Mouse (Mus musculus): ENCODE data around the gene Cyp2c70.
"Not testable (repeated sequence)": the region's sequence is repeated elsewhere in the genome, so short reads cannot be mapped to it uniquely, and the experiment has no call there.

DNA sequence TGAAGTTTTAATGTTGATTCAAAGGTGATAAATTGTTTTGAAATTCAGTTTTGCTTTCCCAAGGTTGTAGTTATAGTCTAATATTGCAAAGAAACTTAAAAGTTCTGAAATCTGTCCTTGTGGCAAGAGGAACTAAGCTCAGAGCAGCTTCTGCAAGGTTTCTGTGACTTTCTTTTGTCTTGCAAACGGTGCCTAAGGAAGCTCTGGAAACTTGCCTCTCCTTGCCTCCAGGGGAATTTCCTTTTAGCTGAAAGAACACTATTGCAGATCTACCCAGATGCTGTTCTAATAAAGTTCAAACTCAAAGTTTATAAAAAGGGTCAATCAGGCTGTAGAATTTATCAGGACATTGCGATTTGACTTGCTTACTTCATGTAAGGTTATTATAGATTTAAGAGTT is 60.1 kb downstream of the Cyp2c70 start:
- TF ChIP-seq CTCF (conservative IDR thresholded peaks at IDR 0.05; ENCODE audit: low read length); NANOG (IDR thresholded peaks at IDR 0.05; ENCODE audit: borderline replicate concordance, low read length); POU5F1 (IDR thresholded peaks at IDR 0.05; ENCODE audit: borderline replicate concordance, low read length): not testable (repeated sequence)

All from E14TG2a.4 (cell line).